Mouse (Mus musculus) monocyte, adult 5-6 weeks (primary cell): ENCODE data around the gene Sohlh2. TPM values are rescaled to one million over a fixed set of nuclear protein-coding genes. Genes with fewer than 3 reads are reported as not detected.

Experiments
- ATAC-seq: fragments of 153-309, 156-312 bp; replicated peaks from 2 replicates; pipeline ENCODE4 v1.8.0; 2017; ENCODE audit warnings: mild to moderate bottlenecking; ENCODE audit not compliant: low TSS enrichment, insufficient number of reproducible peaks, severe bottlenecking, poor library complexity, low FRiP score
- total RNA-seq: library from RNA; stranded (forward); fragments of 200-1000, 200-491, 200-594 nt; gene quantifications from 3 replicates; pipeline ENCODE4 v1.2.3, GENCODE M21; 2017

The Sohlh2 gene
- not detected in 3 replicates for total RNA-seq

DNA sequence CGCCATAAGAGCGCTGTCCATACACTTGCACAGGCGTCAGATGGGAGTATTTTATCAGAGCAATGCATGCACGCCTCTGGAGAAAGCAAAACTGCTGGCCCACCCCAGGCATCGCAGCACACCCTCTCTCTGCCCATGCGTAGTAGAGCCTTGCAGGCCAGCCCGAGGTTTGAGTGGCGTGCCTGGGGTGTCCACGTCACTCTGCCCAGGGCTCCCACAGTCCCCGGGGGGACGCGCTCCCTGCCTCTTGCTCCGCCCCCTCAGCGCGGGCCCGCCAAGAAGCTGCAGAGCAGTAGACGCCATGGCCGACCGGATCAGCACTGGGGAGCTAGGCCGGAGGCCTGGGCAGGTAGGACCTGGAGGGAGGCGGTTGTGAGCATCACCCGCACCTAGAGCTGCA is at the start of gene Sohlh2:
Gene Sohlh2, plus strand, starts transcription at position 263 of the 400 bp plus-strand sequence.
- ATAC-seq = no peak

DNA sequence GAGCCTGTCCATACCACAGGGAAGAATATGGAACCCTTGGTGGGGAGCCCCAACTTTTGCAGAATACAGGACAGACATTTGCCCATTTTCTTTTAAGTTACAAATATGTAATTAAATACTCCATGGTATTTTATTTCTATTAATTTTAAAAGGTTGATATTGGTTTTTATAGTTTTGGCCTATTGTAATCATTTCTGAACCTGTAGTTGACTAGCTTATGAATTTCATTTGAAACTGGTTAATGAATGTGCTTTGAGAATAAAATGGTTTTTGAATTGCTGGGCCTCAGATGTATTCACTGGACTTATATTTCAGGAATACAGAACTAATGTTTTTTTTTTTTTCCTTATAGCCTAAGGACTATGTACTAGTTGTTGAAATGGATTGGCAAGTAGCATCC is 44.8 kb upstream of the Sohlh2 start, which contains the start of gene Ccdc169:
Gene Ccdc169, plus strand, starts transcription at position 301 of the 400 bp plus-strand sequence.
- ATAC-seq = no peak

DNA sequence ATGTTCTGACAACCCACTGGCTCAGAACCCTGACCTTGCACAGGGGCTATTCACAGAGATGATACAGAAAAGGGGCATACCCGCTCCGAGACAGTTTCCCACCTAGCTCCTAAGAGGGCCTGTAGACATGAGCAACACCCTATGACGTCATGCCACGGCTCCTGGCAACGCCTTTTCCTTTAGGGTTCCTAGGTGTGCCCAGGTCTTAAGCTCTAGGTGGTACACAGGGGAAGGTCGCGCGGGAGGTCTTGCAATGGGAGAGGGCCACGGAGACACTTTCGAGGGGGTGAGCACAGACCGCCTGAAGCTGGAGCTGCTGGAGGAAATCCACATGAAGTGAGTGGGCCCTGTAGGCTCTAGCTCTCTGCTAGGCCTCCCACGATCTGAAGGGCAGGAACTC is 42.0 kb upstream of the Sohlh2 start:
- no peak for ATAC-seq

DNA sequence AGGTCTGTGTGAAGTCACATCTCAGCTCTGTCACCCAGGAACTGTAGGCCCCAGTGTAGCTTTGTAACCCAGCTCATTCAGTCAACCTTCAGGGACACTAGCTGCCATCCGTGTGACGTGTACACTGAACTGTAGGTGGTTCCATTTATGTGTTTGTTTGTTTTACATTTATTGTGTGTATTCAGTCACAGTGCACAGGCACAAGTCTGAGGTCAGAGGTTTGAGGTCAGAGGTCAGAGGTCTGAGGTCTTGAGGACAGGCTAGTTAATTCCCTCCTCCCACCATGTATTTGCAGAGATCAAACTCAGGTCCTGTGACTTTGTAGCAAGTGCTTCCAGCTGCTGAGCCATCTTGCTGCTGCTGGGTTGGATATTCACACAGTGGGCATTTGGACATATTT is 40.4 kb upstream of the Sohlh2 start:
- ATAC-seq = no peak

DNA sequence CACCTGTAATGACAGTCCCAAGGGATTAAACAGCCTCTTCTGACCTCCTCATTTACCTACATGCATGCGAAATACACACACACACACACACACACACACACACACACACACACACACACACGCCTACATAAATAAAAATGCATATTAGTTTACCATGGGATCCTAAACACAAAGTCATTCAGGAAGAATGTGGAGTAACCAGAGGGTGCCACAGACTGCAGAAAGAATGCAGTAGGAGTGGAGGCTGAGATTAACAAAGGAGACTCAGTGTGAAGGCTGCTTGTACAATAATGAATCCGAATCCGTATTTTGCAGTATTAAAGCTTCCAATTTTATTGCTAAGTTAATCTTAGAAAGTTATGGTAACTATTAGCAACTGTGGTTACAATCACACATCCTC is 36.9 kb upstream of the Sohlh2 start:
- ATAC-seq = no peak

DNA sequence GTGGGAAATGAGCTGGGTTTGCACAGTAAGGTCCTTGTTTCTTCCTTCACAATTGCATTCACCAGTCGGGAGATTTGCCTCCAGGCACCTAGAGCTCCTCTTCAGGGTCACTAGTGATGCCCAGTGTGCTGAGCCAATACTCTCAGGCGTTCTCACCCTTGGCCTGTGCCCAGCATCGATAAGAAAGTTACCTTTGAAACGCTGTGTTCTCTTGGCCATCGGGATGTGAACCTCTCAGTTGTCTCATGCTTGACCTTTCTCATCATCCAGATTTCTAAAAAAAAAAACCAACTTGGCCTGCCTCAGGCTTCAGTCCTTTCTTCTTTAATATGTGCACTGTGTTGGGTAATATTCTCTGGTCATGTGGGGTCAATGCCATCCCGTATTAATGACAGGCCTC is 35.4 kb upstream of the Sohlh2 start:
- no peak for ATAC-seq

DNA sequence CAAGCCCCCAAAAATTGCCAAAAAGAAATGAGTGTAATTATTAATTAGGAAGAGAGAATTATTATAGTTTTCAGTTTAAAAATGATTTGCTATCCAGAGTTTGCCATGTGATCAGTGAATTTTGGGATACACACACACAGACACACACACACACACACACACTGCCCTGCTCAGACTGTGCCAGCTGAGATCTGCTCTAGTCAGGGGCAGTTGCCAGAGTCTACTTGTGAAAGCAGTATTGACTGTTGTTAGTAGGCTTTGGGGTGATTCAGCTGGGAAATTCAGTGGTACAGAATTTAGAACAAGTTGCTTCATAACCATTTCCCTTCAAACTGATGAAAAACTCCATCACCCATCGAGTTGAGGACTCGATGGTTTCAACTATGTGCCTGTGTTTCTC is 34.7 kb upstream of the Sohlh2 start:
- no peak for ATAC-seq

DNA sequence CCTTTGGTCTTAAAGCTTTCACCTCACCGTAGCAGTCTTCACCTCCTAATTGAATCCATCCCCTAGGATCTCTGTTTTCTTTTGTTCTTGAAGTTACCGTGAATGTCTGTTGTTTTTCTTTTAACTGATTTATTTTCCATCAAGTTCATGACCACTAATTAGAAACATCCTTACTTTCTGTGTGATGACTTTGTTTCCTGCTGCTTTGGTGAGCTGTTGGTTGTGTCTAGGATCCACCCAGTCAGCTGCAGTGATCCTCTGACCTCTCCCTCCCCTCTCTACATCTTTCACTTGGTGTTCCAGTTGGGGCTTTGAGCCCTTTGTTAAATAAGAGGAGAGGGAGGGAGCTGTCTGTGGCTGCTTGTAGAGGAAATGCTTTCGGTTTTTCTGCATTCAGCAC is 33.7 kb upstream of the Sohlh2 start:
- no peak for ATAC-seq

DNA sequence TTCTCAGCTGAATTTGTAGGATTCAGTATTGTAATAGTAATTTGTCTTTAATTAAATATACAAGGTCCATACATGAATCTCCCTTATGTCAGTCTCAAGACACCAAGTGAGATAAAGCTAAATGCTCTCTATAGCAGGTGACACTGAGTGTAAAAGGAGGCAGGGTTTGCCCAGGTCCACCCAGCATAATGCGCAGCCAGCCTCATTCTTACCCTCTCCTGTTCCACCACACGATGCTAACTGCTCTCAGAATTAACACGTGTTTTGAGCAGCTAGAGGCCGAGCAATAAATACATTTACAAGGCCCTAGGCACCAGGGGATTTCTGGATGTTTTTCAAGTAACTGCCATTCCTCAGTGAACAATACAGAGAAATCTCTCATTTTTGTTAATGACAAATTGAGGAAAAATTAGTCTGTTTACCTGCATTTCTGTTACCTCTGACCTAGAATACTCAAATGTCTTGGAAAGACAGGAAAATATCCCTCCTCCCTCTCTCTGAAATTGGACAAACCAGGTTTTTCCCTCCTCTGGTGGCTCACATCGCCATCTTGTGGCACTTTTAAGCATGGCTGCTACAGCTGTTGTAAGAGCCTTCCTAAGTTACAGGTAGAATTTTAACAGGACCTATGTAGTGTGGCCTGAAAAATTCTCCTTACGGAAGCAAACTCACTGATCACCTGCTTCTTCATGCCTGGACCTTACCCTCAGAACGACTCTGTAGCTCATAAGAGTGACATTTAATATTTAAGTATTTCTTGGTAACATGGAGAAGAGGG is 30.0 kb upstream of the Sohlh2 start:
- ATAC-seq = no peak

DNA sequence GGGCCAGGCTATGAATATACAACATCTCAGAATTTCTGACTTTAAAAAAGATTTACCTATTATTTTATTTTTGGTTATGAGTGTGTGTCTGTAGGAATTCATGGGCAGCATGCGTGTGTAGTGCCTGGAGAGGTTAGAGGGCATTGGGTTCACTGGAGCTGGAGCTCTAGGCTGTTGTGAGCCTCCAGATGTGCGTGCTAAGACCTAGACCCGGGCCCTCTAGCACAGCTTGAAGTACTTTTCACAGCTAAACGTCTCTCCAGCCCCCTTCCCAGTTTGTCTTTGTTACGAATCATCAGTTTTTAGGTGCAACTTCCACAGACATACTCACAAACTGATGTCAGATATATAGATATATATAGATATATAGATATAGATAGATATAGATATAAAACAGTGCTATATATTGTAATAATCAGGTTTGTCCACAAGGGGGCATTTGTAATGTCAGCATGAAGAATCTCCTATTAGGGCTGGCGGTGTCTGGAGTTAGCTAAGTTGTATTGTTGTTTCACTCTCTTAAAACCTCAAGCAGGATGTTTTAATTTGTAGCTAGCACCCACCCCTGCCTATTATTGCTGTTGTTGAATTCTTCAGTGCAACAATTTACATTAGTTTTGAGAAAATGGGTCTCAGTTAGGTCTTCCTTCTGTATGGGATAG is 29.0 kb upstream of the Sohlh2 start:
- ATAC-seq = no peak

DNA sequence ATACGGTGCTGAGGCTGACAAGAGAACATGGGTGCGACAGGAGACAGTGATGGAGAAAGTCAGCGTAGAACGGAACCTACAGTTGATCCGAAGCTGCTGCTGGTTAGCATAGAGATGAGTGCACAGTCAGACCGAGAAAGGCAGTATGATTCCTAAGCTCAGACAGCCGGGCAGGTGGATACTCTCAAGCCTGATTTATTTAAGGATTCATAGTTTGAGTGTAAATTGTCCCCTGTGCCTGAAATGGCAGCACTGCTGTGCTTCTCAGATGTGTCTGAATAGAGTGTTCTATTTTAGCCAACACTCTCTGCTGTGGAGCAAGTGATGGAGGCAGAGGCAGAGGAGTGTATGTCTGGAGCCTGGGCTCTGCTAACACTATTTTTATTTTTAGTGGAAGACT is 27.7 kb upstream of the Sohlh2 start:
- ATAC-seq = no peak

DNA sequence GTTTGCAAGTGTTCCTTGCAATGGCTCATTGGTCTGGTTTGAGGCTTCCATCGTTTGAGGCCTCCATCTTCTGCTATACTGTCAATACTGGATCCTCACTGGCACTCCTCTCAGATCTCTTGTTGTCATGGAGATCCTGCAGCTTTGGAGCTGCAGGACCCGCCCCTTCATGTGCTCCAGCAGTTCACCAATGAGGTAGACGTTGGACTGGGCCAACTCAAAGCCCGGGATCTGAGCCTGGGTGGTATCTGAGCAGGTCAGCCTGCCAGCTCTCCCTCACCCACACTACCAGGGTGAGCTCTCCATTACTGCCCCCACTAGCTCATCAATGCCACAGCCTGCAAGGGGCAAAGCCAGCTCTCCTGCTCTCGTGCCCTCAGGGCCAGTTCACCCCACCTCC is 24.4 kb upstream of the Sohlh2 start:
- ATAC-seq = 0 out of 2 replicates have a peak, but pooled peaks have one; percentile 21

DNA sequence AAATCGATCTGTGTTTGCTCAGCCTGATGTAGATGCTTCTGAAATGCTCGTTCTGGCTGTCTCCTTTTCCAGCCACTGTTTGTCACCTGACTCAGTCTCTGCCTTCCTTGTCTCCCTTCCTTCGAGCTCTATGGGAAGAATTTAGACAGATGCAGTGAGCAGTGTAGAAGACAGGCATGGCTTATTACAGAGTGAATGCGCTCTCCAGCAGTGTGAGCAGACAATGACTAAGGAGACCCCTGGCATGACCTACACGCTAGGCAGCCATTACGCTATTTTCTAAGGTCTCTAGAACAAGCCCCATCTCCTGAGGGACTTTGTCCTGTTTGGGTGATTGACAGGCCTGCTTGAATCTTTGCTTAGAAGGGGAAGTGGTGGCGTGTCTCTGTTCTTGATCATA is 20.7 kb upstream of the Sohlh2 start:
- no peak for ATAC-seq

DNA sequence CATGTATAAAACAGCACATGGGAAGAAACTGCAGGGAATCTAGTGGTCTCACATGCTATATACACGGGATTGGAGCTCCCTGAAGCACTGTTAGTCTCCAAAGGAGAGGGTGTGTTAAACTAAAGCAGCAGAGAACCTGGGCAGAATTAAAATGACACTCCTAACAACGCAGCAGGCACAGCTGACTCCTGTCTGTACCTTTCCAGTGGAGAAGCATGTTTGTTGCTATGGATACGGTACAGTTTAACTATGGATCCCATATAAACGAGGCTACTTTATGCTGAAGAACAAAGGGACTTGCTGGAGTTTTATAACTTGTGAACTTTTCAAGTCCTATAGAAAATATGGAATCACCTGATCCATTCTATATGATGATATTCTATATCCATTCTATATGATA is 18.3 kb upstream of the Sohlh2 start:
- no peak for ATAC-seq

DNA sequence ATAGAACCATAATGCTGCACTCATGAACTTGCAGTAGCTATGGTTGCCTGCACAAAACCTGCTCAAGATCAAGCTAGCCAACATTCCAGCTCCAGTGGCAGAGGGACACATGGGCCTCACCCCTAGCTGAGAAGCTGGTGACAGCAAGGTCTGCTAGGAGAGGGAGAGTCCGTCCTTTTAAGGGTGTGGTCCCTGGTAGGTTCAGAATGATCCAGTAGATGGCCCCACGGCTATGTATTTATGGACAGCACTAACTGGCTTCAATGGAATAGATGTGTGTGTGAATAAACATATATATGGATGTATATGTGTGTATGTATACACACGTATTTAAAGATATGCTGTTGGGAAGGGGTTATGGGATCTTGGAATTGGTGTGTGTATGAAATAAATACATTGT is 9.3 kb upstream of the Sohlh2 start:
- no peak for ATAC-seq

DNA sequence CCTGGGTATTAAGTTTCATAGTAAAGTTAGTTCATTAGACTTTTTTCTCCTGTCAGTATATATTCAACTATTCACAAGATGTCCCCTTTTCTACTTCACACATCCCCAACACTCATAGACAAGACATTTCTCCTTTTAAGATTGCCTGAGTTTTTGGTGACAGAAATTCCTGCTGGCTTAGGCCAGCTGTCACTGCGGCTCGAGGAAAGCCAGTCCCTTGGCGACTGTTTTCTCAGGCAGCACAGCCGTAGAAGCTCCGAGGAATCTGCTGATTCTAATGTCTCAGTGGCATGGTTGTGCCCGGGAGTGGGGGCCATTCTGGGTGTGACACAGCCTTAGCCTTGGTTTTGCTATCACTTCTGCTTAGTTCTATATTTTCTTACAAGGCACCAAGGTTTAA is 4.6 kb upstream of the Sohlh2 start:
- ATAC-seq = no peak

DNA sequence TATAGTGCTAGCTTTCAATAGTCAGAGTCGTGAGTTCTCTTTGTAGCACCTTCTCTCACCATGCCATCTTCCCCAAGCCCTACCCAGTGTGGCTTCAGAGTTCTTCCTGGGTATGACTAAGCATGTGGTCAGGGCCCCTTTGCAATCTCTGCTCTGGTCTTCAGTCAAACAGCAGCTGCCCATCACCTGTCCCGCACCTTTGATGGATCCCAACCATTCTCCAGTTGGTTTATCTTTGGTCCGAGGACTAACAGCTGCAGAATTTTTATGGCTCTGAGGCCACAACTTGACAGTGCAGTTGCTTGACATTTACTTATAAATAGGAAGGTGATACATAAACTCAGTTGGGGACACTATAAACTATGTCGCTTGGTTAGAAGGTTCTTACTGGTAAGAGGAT is 9.8 kb downstream of the Sohlh2 start:
- ATAC-seq = no peak

DNA sequence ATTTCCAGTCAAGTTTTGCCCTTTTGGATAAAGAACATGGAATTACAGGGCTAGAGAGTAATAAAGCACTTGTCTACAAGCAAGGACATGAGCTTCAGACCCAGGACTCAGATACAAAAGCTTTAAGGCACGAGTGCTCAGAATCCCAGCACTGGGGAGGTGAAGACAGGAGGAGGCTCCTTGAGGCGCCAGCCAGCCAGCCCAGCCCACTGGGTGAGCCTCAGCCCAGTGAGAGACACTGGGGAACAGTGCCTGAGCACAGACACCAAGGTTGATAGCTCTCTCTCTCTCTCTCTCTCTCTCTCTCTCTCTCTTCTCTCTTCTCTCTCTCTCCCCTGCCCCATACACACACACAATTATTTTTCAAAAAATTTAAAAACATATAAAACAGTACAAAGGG is 11.5 kb downstream of the Sohlh2 start:
- ATAC-seq = no peak

DNA sequence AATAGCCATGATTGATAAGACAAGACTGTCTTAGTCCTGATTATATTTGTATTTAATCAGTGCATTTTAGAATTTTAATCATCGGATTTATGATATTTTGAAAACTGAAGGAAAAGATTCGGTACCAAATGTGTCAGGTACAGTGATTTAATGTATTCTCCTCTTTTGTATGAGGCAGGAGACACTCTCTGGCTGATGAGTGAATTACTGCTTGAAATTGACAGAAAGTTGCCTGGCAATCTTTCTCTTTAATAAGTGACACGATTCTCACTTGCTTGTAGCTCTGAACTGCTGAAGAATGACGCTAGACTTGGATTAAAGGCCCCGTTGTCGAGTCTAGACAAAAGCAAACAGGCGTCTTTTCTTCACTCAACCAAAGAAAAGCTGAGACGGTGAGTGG is 13.0 kb downstream of the Sohlh2 start:
- no peak for ATAC-seq

DNA sequence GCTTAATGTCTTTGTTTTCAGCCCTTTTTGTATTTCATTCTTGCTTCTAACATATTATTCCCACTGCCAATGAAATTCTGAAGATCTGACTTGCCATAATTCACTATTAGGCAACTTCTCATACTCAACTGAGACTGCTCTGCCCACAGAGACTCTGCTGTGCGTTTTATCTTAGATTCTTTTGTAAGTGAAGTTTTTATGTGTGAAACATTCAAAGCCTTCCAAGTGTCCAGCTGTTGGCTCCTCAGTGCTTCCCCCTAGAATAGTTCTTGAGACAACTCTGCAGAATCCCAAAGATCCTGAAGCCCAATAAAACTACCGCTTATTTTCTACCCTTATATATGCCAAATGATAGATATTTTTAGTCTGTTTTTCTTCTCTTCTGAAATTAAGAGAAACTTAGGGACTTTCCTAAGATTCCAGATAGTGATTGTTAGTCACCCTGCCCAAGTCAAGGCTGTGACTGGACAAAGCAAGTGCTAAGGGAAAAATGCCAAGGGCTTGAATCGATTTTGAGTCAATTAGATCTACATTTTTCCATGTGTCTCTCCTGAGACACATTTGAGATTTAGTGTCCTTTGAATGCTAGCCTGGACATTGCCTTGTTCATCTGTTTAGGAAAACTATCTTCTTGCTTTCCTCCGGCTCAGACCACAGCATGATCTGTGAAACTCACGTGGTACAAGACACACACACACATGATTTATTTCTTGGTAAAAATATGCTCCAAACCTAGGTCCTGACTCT is 13.9 kb downstream of the Sohlh2 start:
- ATAC-seq = no peak
